Comparison of ENCODE assay signal across 28 mouse cellular contexts in the genomic region with DNA sequence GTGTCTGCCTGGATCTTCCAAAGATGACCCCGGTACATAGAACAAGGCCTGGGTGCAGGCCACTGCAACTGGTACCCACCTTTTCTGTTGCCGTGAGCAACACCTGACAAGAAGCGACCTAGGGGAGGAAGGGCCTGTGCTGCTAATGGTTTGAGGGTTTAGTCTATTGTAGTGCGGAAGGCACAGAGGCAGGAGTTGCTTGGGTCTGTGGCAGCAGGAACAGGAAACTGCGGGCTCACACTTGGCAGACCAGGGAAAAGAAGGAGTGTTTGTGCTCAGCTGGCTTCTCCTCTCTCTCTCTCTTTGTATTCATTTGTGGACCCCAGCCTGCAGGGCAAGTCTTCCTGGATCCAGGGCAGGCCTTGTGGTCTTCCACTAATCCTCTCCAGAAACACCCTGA.
"Had no signal": no experiment of that assay in that cellular context is flagged by ENCODE, and none has a peak within 500 bp of the region (broad histone marks: within the 10 kb centered on the region; RNA-seq: fewer than 3 reads in every experiment).

No protein-coding gene starts in this region.

- DNase-seq: cerebellum, adult 2 months; cerebellum, adult 8-10 months; cerebellum, adult 9-10 months; cerebellum, adult 9-11 months; cerebellum, postnatal 10 days; cerebellum, postnatal 14 days; cerebellum, postnatal 25 days; cerebellum, postnatal 36 days; embryo, embryonic 11 days; forebrain, postnatal 0 days; gastrocnemius, adult 2 months; gastrocnemius, postnatal 10 days; gastrocnemius, postnatal 14 days; gastrocnemius, postnatal 25 days; gastrocnemius, postnatal 36 days; heart, adult 11 months; heart, adult 18-20 months; heart, adult 2 months had no signal

- H3K27ac ChIP-seq: embryonic facial prominence, embryonic 10.5 days; embryonic facial prominence, embryonic 12.5 days; embryonic facial prominence, embryonic 13.5 days; embryonic facial prominence, embryonic 15.5 days; forebrain, embryonic 12.5 days; forebrain, embryonic 13.5 days; forebrain, embryonic 15.5 days; gastrocnemius, adult 2 months; heart, adult 2 months had no signal

- ATAC-seq: forebrain, embryonic 13.5 days; forebrain, embryonic 14.5 days; forebrain, embryonic 15.5 days; forebrain, embryonic 16.5 days; forebrain, postnatal 0 days had no signal

- H3K27me3 ChIP-seq: embryonic facial prominence, embryonic 12.5 days; embryonic facial prominence, embryonic 13.5 days; embryonic facial prominence, embryonic 15.5 days; forebrain, embryonic 12.5 days; forebrain, embryonic 13.5 days; forebrain, embryonic 15.5 days had no signal

- H3K9me3 ChIP-seq: embryonic facial prominence, embryonic 10.5 days; embryonic facial prominence, embryonic 12.5 days; embryonic facial prominence, embryonic 13.5 days; embryonic facial prominence, embryonic 15.5 days; forebrain, embryonic 12.5 days; forebrain, embryonic 13.5 days; forebrain, embryonic 15.5 days had no signal

- H3K36me3 ChIP-seq: embryonic facial prominence, embryonic 10.5 days; embryonic facial prominence, embryonic 12.5 days; embryonic facial prominence, embryonic 13.5 days; embryonic facial prominence, embryonic 15.5 days; forebrain, embryonic 12.5 days; forebrain, embryonic 15.5 days had no signal

- H3K4me3 ChIP-seq: embryonic facial prominence, embryonic 10.5 days; embryonic facial prominence, embryonic 12.5 days; embryonic facial prominence, embryonic 13.5 days; embryonic facial prominence, embryonic 15.5 days; erythroblast, embryonic 14.5 days; forebrain, embryonic 12.5 days; forebrain, embryonic 13.5 days; forebrain, embryonic 15.5 days; gastrocnemius, adult 2 months; heart, adult 2 months had no signal

- H3K4me1 ChIP-seq: embryonic facial prominence, embryonic 12.5 days; embryonic facial prominence, embryonic 15.5 days had no signal

- H3K9ac ChIP-seq: embryonic facial prominence, embryonic 12.5 days; embryonic facial prominence, embryonic 13.5 days; embryonic facial prominence, embryonic 15.5 days; forebrain, embryonic 12.5 days; forebrain, embryonic 13.5 days; forebrain, embryonic 15.5 days; forebrain, postnatal 0 days had no signal

- H3K4me2 ChIP-seq: embryonic facial prominence, embryonic 12.5 days; embryonic facial prominence, embryonic 13.5 days; embryonic facial prominence, embryonic 15.5 days; forebrain, embryonic 12.5 days; forebrain, embryonic 13.5 days; forebrain, embryonic 15.5 days had no signal
